Mouse (Mus musculus) MEL (cell line): ENCODE measurements at regions not wholly inside any gene's neighbourhood (a gene's known extent, or its start where the extent isn't known, plus 50 kb on each side); places are given as distances from the start of the nearest gene placed in this dataset.

Source experiments
- DNase-seq: peaks from one replicate; pipeline ENCODE4 v3.0.0; 2011; ENCODE audit warnings: low read depth, low spot score
- H3K27ac ChIP-seq: 2 replicates; pipeline ENCODE4 v1.5.1; 2012; ENCODE audit warnings: low read depth, mild to moderate bottlenecking, control low read depth, low read length, moderate library complexity; ENCODE audit not compliant: control insufficient read depth
- H3K27me3 ChIP-seq, 2 experiments: fragments of 150-350 bp in 1 of 2; sonication (generic) in 1 of 2; 2 replicates each; pipeline ENCODE4 v1.6.1; 2012; ENCODE audit warnings: low read length in 2 of 2, mild to moderate bottlenecking in 2 of 2, improper control_type of control experiment in 1 of 2, moderate library complexity in 1 of 2; ENCODE audit not compliant: insufficient read depth in 2 of 2, control insufficient read depth in 1 of 2
- H3K36me3 ChIP-seq, 2 experiments: 2 replicates each; pipeline ENCODE4 v1.6.1; 2012 to 2014; ENCODE audit warnings: low read length in 2 of 2, improper control_type of control experiment in 1 of 2, inconsistent platforms in 1 of 2, mild to moderate bottlenecking in 1 of 2; ENCODE audit not compliant: insufficient read depth in 2 of 2, control insufficient read depth in 1 of 2
- H3K4me1 ChIP-seq, 2 experiments: fragments of 150-350 bp in 1 of 2; sonication (generic) in 1 of 2; 2 replicates each; pipeline ENCODE4 v1.6.1; 2012; ENCODE audit warnings: low read length in 2 of 2, improper control_type of control experiment in 1 of 2, mild to moderate bottlenecking in 1 of 2; ENCODE audit not compliant: insufficient read depth in 2 of 2, control insufficient read depth in 1 of 2
- H3K4me3 ChIP-seq, 2 experiments: fragments of 150-350 bp in 1 of 2; sonication (generic) in 1 of 2; 2 replicates each; pipeline ENCODE4 v1.5.1; 2012; ENCODE audit warnings: low read depth in 2 of 2, low read length in 2 of 2, mild to moderate bottlenecking in 2 of 2, moderate library complexity in 2 of 2, control low read depth in 1 of 2, improper control_type of control experiment in 1 of 2; ENCODE audit not compliant: control insufficient read depth in 1 of 2, insufficient read depth in 1 of 2
- H3K79me2 ChIP-seq: 2 replicates; pipeline ENCODE4 v1.6.1; 2012; ENCODE audit warnings: mild to moderate bottlenecking, low read length, moderate library complexity; ENCODE audit not compliant: control insufficient read depth, poor library complexity, insufficient read depth
- H3K9ac ChIP-seq: 2 replicates; pipeline ENCODE4 v1.6.1; 2012; ENCODE audit warnings: low read depth, mild to moderate bottlenecking, control low read depth, low read length, moderate library complexity; ENCODE audit not compliant: control insufficient read depth, poor library complexity, severe bottlenecking
- H3K9me3 ChIP-seq: fragments of 150-350 bp; sonication (generic); replicated peaks from 2 replicates; pipeline ENCODE4 v1.6.1; 2012; ENCODE audit warnings: mild to moderate bottlenecking, low read length, improper control_type of control experiment, moderate library complexity; ENCODE audit not compliant: insufficient read depth
- CHD1 ChIP-seq: IDR thresholded peaks from 2 replicates; pipeline ENCODE4 v1.6.1; 2012; ENCODE audit warnings: low read depth, mild to moderate bottlenecking, inconsistent platforms, low read length, improper control_type of control experiment
- GABPA ChIP-seq: IDR thresholded peaks from 2 replicates; pipeline ENCODE4 v1.6.1; 2012; ENCODE audit warnings: low read depth, mild to moderate bottlenecking, inconsistent platforms, low read length, improper control_type of control experiment, moderate library complexity
- GATA1 ChIP-seq: IDR thresholded peaks from 2 replicates; pipeline ENCODE4 v1.6.1; 2011; ENCODE audit warnings: low read depth, low read length, improper control_type of control experiment
- MAX ChIP-seq: IDR thresholded peaks from 2 replicates; pipeline ENCODE4 v1.6.1; 2011; ENCODE audit warnings: low read length, improper control_type of control experiment
- MAZ ChIP-seq: IDR thresholded peaks from 2 replicates; pipeline ENCODE4 v1.6.1; 2012; ENCODE audit warnings: low read depth, mild to moderate bottlenecking, inconsistent platforms, low read length, improper control_type of control experiment
- MEF2A ChIP-seq: IDR thresholded peaks from 2 replicates; pipeline ENCODE4 v1.6.1; 2014; ENCODE audit warnings: low read depth, mild to moderate bottlenecking, inconsistent platforms, low read length, improper control_type of control experiment; ENCODE audit not compliant: poor library complexity, insufficient replicate concordance, severe bottlenecking; ENCODE audit errors: extremely low read depth
- MXI1 ChIP-seq: IDR thresholded peaks from 2 replicates; pipeline ENCODE4 v1.6.1; 2011; ENCODE audit warnings: mild to moderate bottlenecking, low read depth, low read length, improper control_type of control experiment
- MYB ChIP-seq: IDR thresholded peaks from 2 replicates; pipeline ENCODE4 v1.6.1; 2011; ENCODE audit warnings: mild to moderate bottlenecking, low read depth, low read length, improper control_type of control experiment
- MYC ChIP-seq: IDR thresholded peaks from 2 replicates; pipeline ENCODE4 v1.6.1; 2011; ENCODE audit warnings: low read depth, mild to moderate bottlenecking, low read length, improper control_type of control experiment, moderate library complexity
- POLR2A ChIP-seq, 2 experiments: IDR thresholded peaks; 2 replicates each; pipeline ENCODE4 v1.6.1; 2011 to 2012; ENCODE audit warnings: low read length in 2 of 2, mild to moderate bottlenecking in 2 of 2, control low read depth in 1 of 2, improper control_type of control experiment in 1 of 2, low read depth in 1 of 2, moderate library complexity in 1 of 2; ENCODE audit not compliant: control insufficient read depth in 1 of 2, insufficient read depth in 1 of 2, poor library complexity in 1 of 2
- POLR2AphosphoS2 ChIP-seq: IDR thresholded peaks from 2 replicates; pipeline ENCODE4 v1.6.1; 2011; ENCODE audit warnings: low read length, improper control_type of control experiment
- POLR2AphosphoS5 ChIP-seq: IDR thresholded peaks from 2 replicates; pipeline ENCODE4 v1.6.1; 2012; ENCODE audit warnings: low read depth, borderline replicate concordance, mild to moderate bottlenecking, inconsistent platforms, low read length, moderate library complexity, mixed read lengths
- RAD21 ChIP-seq: IDR thresholded peaks from 2 replicates; pipeline ENCODE4 v1.6.1; 2011; ENCODE audit warnings: mild to moderate bottlenecking, low read depth, low read length, improper control_type of control experiment
- SIN3A ChIP-seq: IDR thresholded peaks from 2 replicates; pipeline ENCODE4 v1.6.1; 2012; ENCODE audit warnings: low read length, improper control_type of control experiment, inconsistent platforms
- TAL1 ChIP-seq: IDR thresholded peaks from 2 replicates; pipeline ENCODE4 v1.6.1; 2012; ENCODE audit warnings: mild to moderate bottlenecking, inconsistent platforms, low read length, moderate library complexity, mixed read lengths
- UBTF ChIP-seq: IDR thresholded peaks from 2 replicates; pipeline ENCODE4 v1.6.1; 2012; ENCODE audit warnings: low read depth, mild to moderate bottlenecking, inconsistent platforms, low read length, improper control_type of control experiment, moderate library complexity, borderline replicate concordance; ENCODE audit not compliant: insufficient read depth
- ZC3H11A ChIP-seq: IDR thresholded peaks from 2 replicates; pipeline ENCODE4 v1.6.1; 2012; ENCODE audit warnings: low read depth, mild to moderate bottlenecking, inconsistent platforms, low read length, improper control_type of control experiment
- ZMIZ1 ChIP-seq: IDR thresholded peaks from 2 replicates; pipeline ENCODE4 v1.6.1; 2012; ENCODE audit warnings: low read depth, mild to moderate bottlenecking, inconsistent platforms, low read length, improper control_type of control experiment, moderate library complexity

DNA sequence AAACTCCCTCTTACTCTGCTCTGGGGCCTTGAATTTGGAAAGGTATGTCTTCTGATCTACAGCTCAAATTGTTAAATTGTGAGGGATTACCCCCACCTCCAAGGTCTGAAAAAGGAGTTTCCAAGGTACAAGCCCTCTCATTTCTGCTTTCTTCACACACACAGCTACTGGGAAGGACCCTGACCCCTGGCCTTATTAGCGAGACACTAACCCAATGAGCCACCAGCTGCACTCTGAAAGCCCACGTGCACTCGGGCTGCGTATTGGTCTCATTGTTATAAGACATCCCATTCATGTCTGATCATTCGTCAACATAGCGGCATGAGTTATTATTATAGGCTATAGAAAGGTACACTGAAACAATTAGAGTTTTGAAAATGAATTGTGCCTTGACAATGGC lies 784.9 kb downstream of the Nr2f2 start:
- TF ChIP-seq ZMIZ1 (no peak), POLR2A (IDR thresholded peaks at IDR 0.05; ENCODE audit: control insufficient read depth in 1 of 2, insufficient read depth in 1 of 2, low read depth in 1 of 2, low read length in 2 of 2, poor library complexity in 1 of 2) (no peak)
- H3K9me3 ChIP-seq: no peaks in the 10 kb centered on the region
- no peak for DNase-seq

DNA sequence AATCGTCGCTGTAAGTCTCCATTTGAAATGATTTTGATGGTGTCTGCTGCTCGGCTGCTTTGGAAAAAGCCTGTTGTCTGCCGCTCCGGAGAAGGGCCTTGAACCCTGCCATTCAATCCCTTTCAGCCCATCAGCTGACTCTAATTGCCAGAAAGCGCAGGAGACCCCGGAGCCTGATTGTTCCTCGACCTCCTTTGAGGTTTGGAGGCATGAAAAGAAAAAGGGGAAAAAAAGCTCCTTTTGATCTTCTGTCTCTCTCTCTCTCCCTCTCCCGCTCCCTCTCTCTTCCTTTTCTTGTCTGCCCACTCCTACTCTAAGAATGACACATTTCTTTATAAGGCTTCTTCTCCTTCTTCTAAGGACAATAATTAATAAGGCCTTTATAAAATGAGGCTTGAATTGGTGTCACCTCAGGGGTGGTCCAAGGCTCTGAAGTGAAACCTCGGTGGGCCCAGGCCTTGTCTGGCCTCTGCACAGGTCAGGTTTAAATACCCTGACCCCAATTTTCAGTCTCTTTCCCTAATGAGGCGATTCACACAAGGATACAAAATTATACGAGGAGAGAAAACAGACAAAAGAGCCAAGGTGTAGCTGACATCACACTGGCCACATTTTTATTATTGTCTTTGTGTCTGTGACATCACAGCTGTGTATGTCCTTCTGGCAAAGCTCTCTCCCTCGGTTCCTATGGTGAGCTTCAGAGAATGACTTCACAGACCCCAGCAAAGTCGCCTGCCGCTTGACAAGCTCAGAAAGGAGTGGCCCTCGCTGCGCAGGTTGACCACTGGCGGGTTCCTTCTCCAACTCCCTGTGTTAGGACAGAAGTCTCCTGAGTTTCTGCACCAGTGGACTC lies 787.4 kb downstream of the Nr2f2 start:
- no peaks in the 10 kb centered on the region for H3K27me3 ChIP-seq
- no peaks in the 10 kb centered on the region for H3K36me3 ChIP-seq
- H3K4me3 ChIP-seq: no peak overlapping the region
- no peaks in the 10 kb centered on the region for H3K4me1 ChIP-seq
- H3K79me2 ChIP-seq: no peaks in the 10 kb centered on the region
- no peak overlapping the region for H3K9ac ChIP-seq
- no peak for DNase-seq
- no peak overlapping the region for H3K27ac ChIP-seq
- no peak for TF ChIP-seq SIN3A
- TF ChIP-seq TAL1: no peak
- no peak for TF ChIP-seq GATA1
- no peak for TF ChIP-seq GABPA
- no peak for TF ChIP-seq MYB
- TF ChIP-seq POLR2AphosphoS2: no peak
- no peak for TF ChIP-seq MAX
- no peak for TF ChIP-seq RAD21
- TF ChIP-seq UBTF: no peak
- no peak for TF ChIP-seq ZC3H11A
- TF ChIP-seq ZMIZ1: no peak
- no peak for TF ChIP-seq MAZ
- no peak for TF ChIP-seq MYC
- TF ChIP-seq MEF2A: no peak
- TF ChIP-seq MXI1: no peak
- no peak for TF ChIP-seq POLR2AphosphoS5
- TF ChIP-seq CHD1: no peak
- no peaks in the 10 kb centered on the region for H3K9me3 ChIP-seq

More for the DNA sequence above, 784.9 kb downstream of the Nr2f2 start:
- Histone ChIP-seq H3K27ac (no peak overlapping the region), H3K4me1 (no peaks in the 10 kb centered on the region), H3K9ac (no peak overlapping the region), H3K79me2 (no peaks in the 10 kb centered on the region), H3K36me3 (no peaks in the 10 kb centered on the region), H3K27me3 (no peaks in the 10 kb centered on the region), H3K4me3 (no peak overlapping the region)
